Mouse (Mus musculus) heart, embryonic 13.5 days (tissue): ENCODE data around the gene Ascl5. TPM values are rescaled to one million over a fixed set of nuclear protein-coding genes. Genes with fewer than 3 reads are reported as not detected.

Source experiments
- ATAC-seq: fragments of 200-750 bp; cut with Nextera tagmentation; 2 replicates; pipeline ENCODE4 v1.8.0; 2017; ENCODE audit warnings: moderate TSS enrichment; ENCODE audit not compliant: insufficient number of reproducible peaks, low FRiP score, low TSS enrichment; ENCODE audit errors: extremely low read depth
- H3K27ac ChIP-seq: fragments of 300-500 bp; sonication (generic); replicated peaks from 2 replicates; pipeline ENCODE4 v1.5.1; 2015; ENCODE audit warnings: moderate library complexity, mild to moderate bottlenecking, inconsistent platforms
- H3K27me3 ChIP-seq: fragments of 300-500 bp; sonication (generic); replicated peaks from 2 replicates; pipeline ENCODE4 v1.6.1; 2015; ENCODE audit warnings: mild to moderate bottlenecking, inconsistent platforms
- H3K36me3 ChIP-seq: fragments of 300-500 bp; sonication (generic); 2 replicates; pipeline ENCODE4 v1.6.1; 2015; ENCODE audit warnings: mild to moderate bottlenecking, inconsistent platforms
- H3K4me1 ChIP-seq: fragments of 300-500 bp; sonication (generic); 2 replicates; pipeline ENCODE4 v1.6.1; 2015; ENCODE audit warnings: inconsistent platforms
- H3K4me2 ChIP-seq: fragments of 300-500 bp; sonication (generic); 2 replicates; pipeline ENCODE4 v1.6.1; 2015; ENCODE audit warnings: inconsistent platforms, mild to moderate bottlenecking, moderate library complexity
- H3K4me3 ChIP-seq: fragments of 300-500 bp; sonication (generic); 2 replicates; pipeline ENCODE4 v1.5.1; 2015; ENCODE audit warnings: moderate library complexity, mild to moderate bottlenecking, inconsistent platforms
- H3K9ac ChIP-seq: fragments of 300-500 bp; sonication (generic); 2 replicates; pipeline ENCODE4 v1.6.1; 2015; ENCODE audit warnings: inconsistent platforms, mild to moderate bottlenecking, moderate library complexity
- H3K9me3 ChIP-seq: fragments of 300-500 bp; sonication (generic); 2 replicates; pipeline ENCODE4 v1.6.1; 2016; ENCODE audit warnings: inconsistent platforms
- WGBS: fragments of 180-500 bp; shearing (Covaris S2); methylation state at CpG from one replicate; pipeline ENCODE4 v1.1.7; 2015; ENCODE audit warnings: mixed read lengths; 5-methylcytosine and 5-hydroxymethylcytosine counted together
- polyA plus RNA-seq: library from polyadenylated mRNA; unstranded; fragments of >200 nt; fragmentation: Nextera tagmentation; extraction: Ambion mirVana; gene quantifications from 2 replicates; pipeline ENCODE4 v1.2.1, GENCODE M21; 2015

Ascl5 gene
- polyA plus RNA-seq, 1 experiment from 2014 or later = not detected

DNA sequence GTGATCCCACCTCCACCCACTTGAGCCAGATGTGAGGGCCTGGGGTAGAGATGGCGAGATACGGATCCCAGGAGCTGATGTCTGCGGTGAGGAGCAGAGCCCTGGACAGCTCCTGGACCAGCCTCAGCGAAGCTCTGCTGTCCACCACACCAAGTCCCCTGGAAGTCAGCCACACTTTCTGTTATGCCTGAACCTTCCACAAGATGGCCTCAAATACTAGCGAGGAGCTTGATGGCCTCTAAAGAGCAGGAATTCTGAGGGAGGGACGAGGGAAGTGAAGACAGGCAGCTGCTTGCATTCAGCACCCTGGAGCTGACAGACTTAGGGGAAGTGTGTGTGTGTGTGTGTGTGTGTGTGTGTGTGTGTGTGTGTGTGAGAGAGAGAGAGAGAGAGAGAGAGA is 861 bp downstream of the Ascl5 start:
- no peak; the same call in 1 of the 2 replicates for ATAC-seq
- peak overlapping the region; percentile 61 for H3K4me2 ChIP-seq
- H3K9ac ChIP-seq = peak overlapping the region; percentile 1; the same call in 1 of the 2 replicates
- peaks cover 34% of the 10 kb centered on the region for H3K4me1 ChIP-seq
- no peak overlapping the region for H3K27ac ChIP-seq
- 0% methylated on average over 6 of the region's 6 CpGs for WGBS
- peaks cover 84% of the 10 kb centered on the region for H3K27me3 ChIP-seq
- H3K36me3 ChIP-seq = no peaks in the 10 kb centered on the region
- peak overlapping the region; percentile 41 for H3K4me3 ChIP-seq
- H3K9me3 ChIP-seq = no peaks in the 10 kb centered on the region

DNA sequence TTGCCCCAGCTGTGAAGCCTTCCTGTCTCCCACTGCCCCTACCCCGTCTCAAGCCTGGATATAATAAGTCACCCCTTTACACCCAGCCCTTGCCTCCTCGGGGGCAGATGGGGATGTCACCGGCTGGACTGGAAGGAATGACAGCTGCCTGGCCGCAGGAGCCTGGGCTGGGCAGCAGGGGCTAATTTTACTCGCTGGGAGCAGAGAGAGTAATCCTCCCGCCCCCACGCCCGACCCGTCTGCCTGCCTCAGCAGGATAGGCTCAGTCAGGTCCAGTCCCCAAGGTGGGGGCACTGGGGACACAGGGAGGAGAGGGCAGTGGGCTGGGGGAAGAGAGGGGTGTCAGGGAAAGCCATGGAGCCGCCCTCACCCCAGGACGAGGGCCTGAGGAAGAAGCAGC is 1.9 kb downstream of the Ascl5 start, which contains the start of gene Cacna1s:
Gene Cacna1s, plus strand, starts transcription at position 204 of the 400 bp plus-strand sequence.
- H3K27ac ChIP-seq = no peak within 1 kb of the TSS
- peaks cover 78% of the 10 kb centered on the region for H3K27me3 ChIP-seq
- no peak within 1 kb of the TSS for H3K4me2 ChIP-seq
- H3K9me3 ChIP-seq = no peaks in the 10 kb centered on the region
- ATAC-seq = no peak
- peaks cover 34% of the 10 kb centered on the region for H3K4me1 ChIP-seq
- no peak within 1 kb of the TSS for H3K4me3 ChIP-seq
- H3K36me3 ChIP-seq = no peaks in the 10 kb centered on the region
- 24% methylated on average over 11 of the region's 11 CpGs for WGBS
- H3K9ac ChIP-seq = 0 out of 2 replicates have a peak within 1 kb of the TSS, but pooled peaks have one; percentile 25

DNA sequence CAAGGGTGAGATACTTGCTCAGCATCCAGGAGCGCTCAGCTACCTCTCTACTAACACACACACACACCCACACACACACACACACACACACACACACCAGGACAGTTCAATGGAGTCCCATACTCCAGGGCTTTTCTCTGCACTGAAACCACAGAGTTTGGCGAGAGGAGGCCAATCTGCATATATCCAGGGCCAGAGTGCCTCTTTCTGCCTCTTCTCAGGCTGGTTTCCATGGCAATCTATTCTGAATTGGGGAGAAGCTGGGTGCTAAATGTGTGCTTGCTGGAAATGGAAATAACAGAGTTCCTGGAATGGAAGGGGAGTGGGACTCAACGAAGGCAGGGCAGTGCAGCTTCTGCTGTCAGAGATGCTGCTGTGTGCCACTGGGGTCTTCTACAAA is 5.2 kb downstream of the Ascl5 start:
- H3K36me3 ChIP-seq = no peaks in the 10 kb centered on the region
- WGBS = 79% methylated on average over 3 of the region's 3 CpGs
- H3K27ac ChIP-seq = no peak overlapping the region

DNA sequence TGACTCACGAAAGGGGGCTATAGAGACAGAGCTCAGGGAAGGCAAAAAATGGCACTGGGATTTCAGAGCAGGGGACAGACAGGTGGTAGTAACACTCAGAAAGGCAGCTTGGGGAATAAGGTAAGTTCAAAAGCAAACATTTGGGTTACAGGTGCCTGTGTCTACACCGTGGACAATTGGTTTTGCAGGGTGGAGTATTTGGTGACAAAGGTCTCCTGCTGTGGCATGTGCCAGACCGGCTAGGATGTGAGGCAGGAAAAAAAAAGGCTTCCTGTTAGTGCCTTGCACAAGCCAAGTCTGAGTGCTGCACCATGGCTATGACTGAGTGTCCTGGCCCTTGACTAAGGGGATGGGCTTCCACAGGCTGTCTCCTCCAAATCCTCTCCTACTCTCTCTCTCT is 8.0 kb downstream of the Ascl5 start:
- ATAC-seq = no peak
- no peak overlapping the region for H3K27ac ChIP-seq
- WGBS = 54% methylated on average over 3 of the region's 3 CpGs

More for the DNA sequence above, 5.2 kb downstream of the Ascl5 start:
- no peak for ATAC-seq
- H3K4me1 ChIP-seq = peaks cover 28% of the 10 kb centered on the region
- H3K9ac ChIP-seq = no peak overlapping the region
- peaks cover 55% of the 10 kb centered on the region for H3K27me3 ChIP-seq
- H3K4me3 ChIP-seq = no peak overlapping the region
- no peak overlapping the region for H3K4me2 ChIP-seq
- H3K9me3 ChIP-seq = no peaks in the 10 kb centered on the region

DNA sequence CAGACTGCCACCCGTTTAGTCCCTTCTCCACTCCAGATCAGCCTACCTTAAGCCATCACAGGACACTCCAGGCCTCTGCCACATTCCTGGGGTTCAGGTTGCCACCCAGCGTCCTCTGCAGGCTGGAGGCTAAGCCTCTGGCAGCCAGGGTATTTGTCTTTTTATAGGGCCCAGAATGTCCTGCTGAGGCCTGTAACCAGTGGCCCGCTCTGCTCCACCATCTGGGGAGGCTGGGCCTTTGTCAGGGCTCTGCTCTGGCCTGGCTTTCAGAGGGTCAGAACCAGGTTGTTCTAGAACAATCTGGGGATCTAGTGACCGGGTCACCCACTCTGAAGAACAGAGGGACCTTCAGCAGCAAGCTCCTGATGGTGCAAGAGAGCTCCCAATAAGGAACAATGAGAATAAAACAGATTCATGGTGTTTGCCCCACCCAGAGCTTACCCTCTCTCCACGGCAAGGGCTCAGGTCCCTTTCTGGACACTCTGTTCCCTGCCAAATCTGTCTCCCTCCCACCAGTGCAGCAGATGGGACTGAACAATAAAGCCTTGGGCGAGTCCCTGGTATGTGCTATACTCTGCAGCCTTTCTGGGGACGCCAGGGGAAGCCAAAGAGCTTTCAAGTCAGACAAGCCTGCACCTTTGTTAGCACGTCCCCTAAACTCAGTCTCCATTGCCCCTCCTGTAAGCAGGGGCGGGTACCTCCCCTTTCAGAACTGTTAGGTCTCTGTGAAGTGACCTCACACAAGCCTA is 10.6 kb downstream of the Ascl5 start:
- no peak overlapping the region for H3K4me2 ChIP-seq
- no peaks in the 10 kb centered on the region for H3K9me3 ChIP-seq
- no peak overlapping the region for H3K9ac ChIP-seq
- no peak for ATAC-seq
- H3K27ac ChIP-seq = no peak overlapping the region
- no peak overlapping the region for H3K4me3 ChIP-seq
- H3K4me1 ChIP-seq = peaks cover 20% of the 10 kb centered on the region
- no peaks in the 10 kb centered on the region for H3K36me3 ChIP-seq
- 60% methylated on average over 9 of the region's 9 CpGs for WGBS
- H3K27me3 ChIP-seq = 0 out of 2 replicates have a peak, but pooled peaks cover 12% of the 10 kb centered on the region

More for the DNA sequence above, 8.0 kb downstream of the Ascl5 start:
- Histone ChIP-seq H3K4me3 (no peak overlapping the region), H3K9me3 (no peaks in the 10 kb centered on the region), H3K4me2 (no peak overlapping the region), H3K27me3 (peaks cover 31% of the 10 kb centered on the region), H3K9ac (no peak overlapping the region), H3K36me3 (no peaks in the 10 kb centered on the region), H3K4me1 (peaks cover 13% of the 10 kb centered on the region)

DNA sequence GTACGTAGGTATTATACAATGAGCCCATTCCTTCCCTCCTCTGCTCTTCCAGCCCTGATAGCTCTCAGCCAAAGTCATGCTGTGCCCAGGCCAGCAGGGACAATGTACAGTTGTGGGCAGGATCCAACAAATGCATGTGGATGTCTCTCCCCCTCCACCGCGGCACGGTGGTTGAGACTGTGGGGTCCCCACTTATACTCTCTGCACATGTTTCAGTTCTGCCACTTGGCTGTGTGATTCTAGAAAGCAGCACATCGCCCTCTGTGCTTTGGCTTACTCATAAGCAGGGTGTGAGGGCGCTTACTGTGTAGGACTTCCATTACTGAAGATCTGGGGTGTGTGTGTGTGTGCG is 11.2 kb downstream of the Ascl5 start:
- H3K4me1 ChIP-seq = peaks cover 20% of the 10 kb centered on the region
- 83% methylated on average over 7 of the region's 7 CpGs for WGBS
- H3K4me3 ChIP-seq = no peak overlapping the region
- 0 out of 2 replicates have a peak, but pooled peaks cover 10% of the 10 kb centered on the region for H3K27me3 ChIP-seq
- no peak for ATAC-seq
- no peak overlapping the region for H3K9ac ChIP-seq
- no peak overlapping the region for H3K4me2 ChIP-seq
- H3K36me3 ChIP-seq = no peaks in the 10 kb centered on the region
- H3K9me3 ChIP-seq = no peaks in the 10 kb centered on the region
- H3K27ac ChIP-seq = no peak overlapping the region

DNA sequence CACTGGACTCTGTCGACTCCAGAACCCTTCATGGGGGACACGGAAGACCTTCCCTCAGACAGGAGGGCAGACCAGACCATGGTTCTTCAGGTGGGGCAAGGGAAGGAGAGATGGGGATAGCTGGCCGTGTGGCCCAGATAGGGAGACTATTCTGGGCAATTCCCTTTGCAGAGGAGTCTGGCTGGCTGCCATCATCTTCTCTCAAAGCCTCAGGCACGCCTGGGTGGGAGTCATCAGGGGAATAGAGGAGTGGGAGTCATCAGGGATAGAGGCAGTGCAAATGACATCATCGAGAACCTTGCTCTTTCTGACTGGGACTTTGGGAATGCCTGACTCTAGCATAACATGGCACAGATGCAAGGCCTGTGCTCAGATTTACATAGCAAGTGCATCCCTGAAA is 13.4 kb downstream of the Ascl5 start:
- WGBS = 28% methylated on average over 5 of the region's 5 CpGs
- no peak for ATAC-seq
- no peak overlapping the region for H3K9ac ChIP-seq

DNA sequence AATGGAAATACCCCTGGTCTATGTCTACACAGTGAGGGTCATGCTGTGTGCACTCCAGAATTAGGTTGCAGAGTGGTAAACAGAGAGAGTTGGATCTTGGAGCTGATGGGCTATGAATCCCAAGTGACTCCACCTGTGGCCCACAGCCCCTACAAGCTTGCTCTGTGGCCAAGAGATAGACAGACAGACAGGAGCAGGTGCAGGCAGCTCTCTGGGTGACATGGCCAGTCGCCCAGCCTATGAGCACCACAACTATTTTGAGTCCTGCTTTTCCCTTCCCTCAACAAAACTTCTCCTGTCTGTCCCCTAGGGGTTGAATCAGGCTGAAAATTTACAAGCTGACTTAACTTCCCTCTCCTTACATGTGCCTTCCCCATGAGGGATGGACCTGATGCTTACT is 16.0 kb downstream of the Ascl5 start:
- Histone ChIP-seq H3K4me1 (peaks cover 20% of the 10 kb centered on the region), H3K27me3 (no peaks in the 10 kb centered on the region; the same call in 1 of the 2 replicates), H3K27ac (no peak overlapping the region), H3K9me3 (no peaks in the 10 kb centered on the region), H3K4me2 (no peak overlapping the region), H3K9ac (no peak overlapping the region), H3K36me3 (no peaks in the 10 kb centered on the region), H3K4me3 (no peak overlapping the region)
- ATAC-seq = no peak
- whole genome bisulfite sequencing = 38% methylated on average over 1 of the region's 1 CpGs

More for the DNA sequence above, 13.4 kb downstream of the Ascl5 start:
- Histone ChIP-seq H3K4me3 (no peak overlapping the region), H3K36me3 (no peaks in the 10 kb centered on the region), H3K27ac (no peak overlapping the region), H3K9me3 (no peaks in the 10 kb centered on the region), H3K27me3 (0 out of 2 replicates have a peak, but pooled peaks cover 3% of the 10 kb centered on the region), H3K4me1 (peaks cover 20% of the 10 kb centered on the region), H3K4me2 (no peak overlapping the region)

DNA sequence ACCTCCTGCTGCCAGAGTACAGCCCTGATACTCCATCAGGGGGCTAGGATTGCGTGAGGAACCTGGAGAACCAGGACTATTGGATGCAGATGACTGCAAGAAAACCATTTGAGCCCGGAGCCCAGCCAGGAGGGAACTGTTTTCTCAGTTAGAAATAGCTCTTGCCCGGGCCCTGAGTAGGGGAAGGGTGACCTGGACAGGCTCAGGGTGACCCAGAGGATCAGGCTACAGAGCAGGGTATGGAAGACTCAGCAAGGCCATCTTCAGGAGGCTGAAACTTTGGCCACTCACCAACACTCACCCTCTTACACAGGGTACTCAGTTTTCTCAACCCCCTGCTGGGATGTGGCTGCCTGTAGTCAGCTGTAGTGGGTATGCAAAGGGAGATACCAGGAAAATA is 17.0 kb downstream of the Ascl5 start:
- no peak overlapping the region for H3K4me2 ChIP-seq
- H3K9me3 ChIP-seq = no peaks in the 10 kb centered on the region
- ATAC-seq = no peak
- H3K4me1 ChIP-seq = peaks cover 20% of the 10 kb centered on the region
- H3K36me3 ChIP-seq = no peaks in the 10 kb centered on the region
- no peak overlapping the region for H3K27ac ChIP-seq
- no peaks in the 10 kb centered on the region; the same call in 1 of the 2 replicates for H3K27me3 ChIP-seq
- H3K9ac ChIP-seq = no peak overlapping the region
- H3K4me3 ChIP-seq = no peak overlapping the region
- WGBS = 49% methylated on average over 3 of the region's 3 CpGs

DNA sequence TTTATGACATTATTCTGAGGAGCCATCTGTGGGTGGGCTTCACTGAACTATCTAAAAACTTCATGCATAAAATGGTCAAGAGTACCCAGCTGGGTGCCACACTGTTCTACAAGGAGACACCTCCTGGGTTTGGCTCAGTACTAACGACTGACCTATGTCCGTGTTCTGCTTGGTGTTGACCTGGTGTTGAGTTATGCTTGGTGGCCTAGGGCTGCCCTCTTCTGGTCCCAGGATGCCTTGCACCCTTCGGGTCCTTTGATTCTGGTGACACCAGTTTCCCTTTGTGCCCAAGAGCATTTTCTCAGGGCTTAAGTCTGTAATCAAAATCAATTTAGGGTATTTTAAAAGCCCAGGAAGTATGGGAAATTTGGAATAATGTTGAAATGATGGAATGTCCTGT is 25.5 kb downstream of the Ascl5 start:
- Histone ChIP-seq H3K9ac (no peak overlapping the region), H3K4me2 (no peak overlapping the region), H3K9me3 (no peaks in the 10 kb centered on the region), H3K4me3 (no peak overlapping the region), H3K27ac (no peak overlapping the region), H3K27me3 (peaks cover 26% of the 10 kb centered on the region), H3K4me1 (peaks cover 4% of the 10 kb centered on the region; the same call in 1 of the 2 replicates), H3K36me3 (no peaks in the 10 kb centered on the region)
- WGBS = 6% methylated on average over 3 of the region's 3 CpGs
- ATAC-seq = no peak

DNA sequence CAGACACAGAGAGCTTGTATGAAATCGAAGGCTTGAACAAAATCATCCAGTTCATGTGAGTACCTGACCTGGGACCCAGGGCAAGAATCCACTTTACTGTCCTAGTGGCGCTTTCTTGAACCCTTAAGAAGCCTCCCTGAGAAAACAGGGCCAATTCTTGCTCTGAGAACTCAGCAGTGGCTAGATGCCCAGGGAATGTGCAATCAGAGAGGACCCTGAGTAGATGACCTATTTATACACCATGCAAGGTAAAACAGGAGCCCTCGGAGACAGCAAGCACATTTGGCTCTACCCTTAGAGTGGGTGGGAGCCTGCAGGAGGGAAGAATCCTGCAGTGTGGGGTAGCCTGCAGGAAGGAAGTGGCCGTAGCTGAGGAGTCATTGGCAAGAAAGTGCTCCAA is 27.1 kb downstream of the Ascl5 start:
- H3K9me3 ChIP-seq = peaks cover 5% of the 10 kb centered on the region; the same call in 1 of the 2 replicates
- no peak overlapping the region for H3K27ac ChIP-seq
- H3K9ac ChIP-seq = no peak overlapping the region
- H3K4me2 ChIP-seq = no peak overlapping the region
- peaks cover 26% of the 10 kb centered on the region for H3K27me3 ChIP-seq
- no peak overlapping the region for H3K4me3 ChIP-seq
- ATAC-seq = no peak
- peaks cover 4% of the 10 kb centered on the region; the same call in 1 of the 2 replicates for H3K4me1 ChIP-seq
- WGBS = 50% methylated on average over 4 of the region's 4 CpGs
- H3K36me3 ChIP-seq = no peaks in the 10 kb centered on the region

DNA sequence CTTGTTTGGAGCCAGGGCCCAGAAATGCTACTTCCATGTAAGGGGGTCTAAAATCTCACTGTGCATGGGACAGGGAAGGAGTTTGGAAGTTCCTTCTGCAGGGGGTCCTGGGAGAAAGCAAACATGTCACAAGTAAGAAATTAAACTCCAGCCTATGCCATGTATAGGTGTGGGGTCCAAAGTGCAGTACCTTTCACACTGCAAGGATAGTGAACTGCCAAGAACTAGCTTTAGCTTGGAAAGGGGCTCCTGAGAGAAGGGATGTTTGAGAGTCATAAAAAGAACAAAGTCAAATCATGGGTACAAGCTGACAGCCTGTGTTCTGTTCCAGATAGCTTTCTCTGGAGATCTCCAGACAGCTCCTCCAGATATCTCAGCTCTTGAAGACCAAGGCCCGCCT is 30.6 kb downstream of the Ascl5 start:
- peaks cover 10% of the 10 kb centered on the region; the same call in 1 of the 2 replicates for H3K4me1 ChIP-seq
- no peak overlapping the region for H3K4me2 ChIP-seq
- no peak overlapping the region for H3K4me3 ChIP-seq
- H3K9me3 ChIP-seq = peaks cover 5% of the 10 kb centered on the region; the same call in 1 of the 2 replicates
- H3K36me3 ChIP-seq = no peaks in the 10 kb centered on the region
- no peak overlapping the region for H3K9ac ChIP-seq
- 79% methylated on average over 1 of the region's 1 CpGs for WGBS
- no peak overlapping the region for H3K27ac ChIP-seq
- H3K27me3 ChIP-seq = peaks cover 38% of the 10 kb centered on the region
- ATAC-seq = no peak
